Mouse (Mus musculus) liver, postnatal 0 days (tissue): ENCODE results near the gene Eral1. TPM values are rescaled to one million over a fixed set of nuclear protein-coding genes. Genes with fewer than 3 reads are reported as not detected.

Source experiments
- ATAC-seq: fragments of 200-750 bp; cut with Nextera tagmentation; 2 replicates; pipeline ENCODE4 v1.8.0; 2017; ENCODE audit warnings: mild to moderate bottlenecking, moderate library complexity
- DNase-seq: peaks from one replicate; pipeline ENCODE4 v3.0.0-alpha.2; 2016
- H3K27ac ChIP-seq: fragments of 300-500 bp; sonication (generic); 2 replicates; pipeline ENCODE4 v1.5.1; 2014; ENCODE audit warnings: antibody characterized with exemption, moderate library complexity, mild to moderate bottlenecking, low read depth
- H3K27me3 ChIP-seq: fragments of 300-500 bp; sonication (generic); 2 replicates; pipeline ENCODE4 v1.6.1; 2014; ENCODE audit warnings: low read length, control low read depth, mixed read lengths; ENCODE audit not compliant: insufficient read depth
- H3K36me3 ChIP-seq: fragments of 300-500 bp; sonication (generic); replicated peaks from 2 replicates; pipeline ENCODE4 v1.6.1; 2014; ENCODE audit warnings: mild to moderate bottlenecking, control low read depth, low read length, moderate library complexity, mixed read lengths; ENCODE audit not compliant: insufficient read depth
- H3K4me1 ChIP-seq: fragments of 300-500 bp; sonication (generic); 2 replicates; pipeline ENCODE4 v1.6.1; 2014; ENCODE audit warnings: antibody characterized with exemption, mild to moderate bottlenecking, control low read depth; ENCODE audit not compliant: insufficient read depth
- H3K4me2 ChIP-seq: fragments of 300-500 bp; sonication (generic); 2 replicates; pipeline ENCODE4 v1.6.1; 2014; ENCODE audit warnings: low read depth, mild to moderate bottlenecking, low read length, moderate library complexity, mixed read lengths
- H3K4me3 ChIP-seq: fragments of 300-500 bp; sonication (generic); 2 replicates; pipeline ENCODE4 v1.5.1; 2014; ENCODE audit warnings: low read depth, low read length
- H3K9ac ChIP-seq: fragments of 300-500 bp; sonication (generic); replicated peaks from 2 replicates; pipeline ENCODE4 v1.6.1; 2014; ENCODE audit warnings: mild to moderate bottlenecking, moderate library complexity
- H3K9me3 ChIP-seq: fragments of 300-500 bp; sonication (generic); 2 replicates; pipeline ENCODE4 v1.6.1; 2016; ENCODE audit warnings: mild to moderate bottlenecking, control low read depth, low read length, mixed read lengths
- CTCF ChIP-seq: sonication (generic); IDR thresholded peaks from 2 replicates; pipeline ENCODE4 v1.5.1; 2016; ENCODE audit warnings: antibody characterized with exemption, low read depth
- EP300 ChIP-seq: IDR thresholded peaks from 2 replicates; pipeline ENCODE4 v1.6.1; 2016; ENCODE audit warnings: antibody characterized with exemption, low read depth, mild to moderate bottlenecking
- WGBS: fragments of 180-500 bp; shearing (Covaris S2); extraction: QIAGEN DNeasy Blood & Tissue Kit; methylation state at CpG from one replicate; pipeline ENCODE4 v1.1.7; 2014; ENCODE audit not compliant: insufficient replicate concordance; 5-methylcytosine and 5-hydroxymethylcytosine counted together
- polyA plus RNA-seq: library from polyadenylated mRNA; unstranded; fragments of >200 nt; fragmentation: Nextera tagmentation; extraction: Ambion mirVana; gene quantifications from 2 replicates; pipeline ENCODE4 v1.2.1, GENCODE M21; 2015

The Eral1 gene
- polyA plus RNA-seq, 1 experiment from 2014 or later = 10.6 TPM

- Histone ChIP-seq H3K27me3 (no peaks in the 10 kb centered on the region), H3K36me3 (no peaks in the 10 kb centered on the region), H3K27ac (no peak overlapping the region), H3K4me3 (no peak overlapping the region), H3K4me2 (no peak overlapping the region), H3K9me3 (no peaks in the 10 kb centered on the region), H3K9ac (no peak overlapping the region), H3K4me1 (peaks cover 63% of the 10 kb centered on the region)
- 68% methylated on average over 5 of the region's 5 CpGs for WGBS
- TF ChIP-seq EP300 = no peak
- TF ChIP-seq CTCF = no peak
- ATAC-seq (peak; percentile 68; the same call in 1 of the 2 replicates), DNase-seq (no peak)
Measured at GRCm38 (mm10) chr11:78121176-78121575, 41.0 kb upstream of the Eral1 start.

GRCm38 (mm10) chr11:78119898-78120297, 39.7 kb upstream of the Eral1 start:
- TF ChIP-seq CTCF (no peak), EP300 (no peak)
- no peak for DNase-seq
- H3K9ac ChIP-seq = no peak overlapping the region
- H3K27ac ChIP-seq = 0 out of 2 replicates have a peak overlapping the region, but pooled peaks have one; percentile 44
- H3K4me1 ChIP-seq = peaks cover 68% of the 10 kb centered on the region
- no peaks in the 10 kb centered on the region for H3K36me3 ChIP-seq
- WGBS = 34% methylated on average over 8 of the region's 8 CpGs
- no peak for ATAC-seq
- H3K4me3 ChIP-seq = no peak overlapping the region
- peak overlapping the region; percentile 42; the same call in 1 of the 2 replicates for H3K4me2 ChIP-seq
- no peaks in the 10 kb centered on the region for H3K9me3 ChIP-seq
- H3K27me3 ChIP-seq = no peaks in the 10 kb centered on the region

GRCm38 (mm10) chr11:78118467-78118866, 38.3 kb upstream of the Eral1 start:
- TF ChIP-seq EP300 = no peak
- Histone ChIP-seq H3K27me3 (no peaks in the 10 kb centered on the region), H3K4me2 (no peak overlapping the region), H3K9me3 (no peaks in the 10 kb centered on the region), H3K27ac (0 out of 2 replicates have a peak overlapping the region, but pooled peaks have one; percentile 11), H3K9ac (no peak overlapping the region), H3K36me3 (no peaks in the 10 kb centered on the region), H3K4me1 (peaks cover 65% of the 10 kb centered on the region), H3K4me3 (no peak overlapping the region)
- DNase-seq (no peak), ATAC-seq (no peak)

GRCm38 (mm10) chr11:78116146-78116410, 35.9 kb upstream of the Eral1 start:
- Histone ChIP-seq H3K4me3 (peak overlapping the region; percentile 71), H3K4me2 (peak overlapping the region; percentile 77), H3K9ac (peak overlapping the region; percentile 71), H3K27me3 (no peaks in the 10 kb centered on the region), H3K9me3 (no peaks in the 10 kb centered on the region), H3K36me3 (no peaks in the 10 kb centered on the region), H3K27ac (peak overlapping the region; percentile 74), H3K4me1 (peaks cover 53% of the 10 kb centered on the region)
- 7% methylated on average over 5 of the region's 5 CpGs for WGBS
- ATAC-seq (no peak), DNase-seq (no peak)
- no peak for TF ChIP-seq EP300
- no peak for TF ChIP-seq CTCF

GRCm38 (mm10) chr11:78115367-78116145, 35.4 kb upstream of the Eral1 start:
- Histone ChIP-seq H3K9me3 (no peaks in the 10 kb centered on the region), H3K4me3 (peak overlapping the region; percentile 71), H3K4me1 (peaks cover 51% of the 10 kb centered on the region), H3K36me3 (no peaks in the 10 kb centered on the region), H3K27ac (peak overlapping the region; percentile 74), H3K9ac (peak overlapping the region; percentile 71), H3K27me3 (no peaks in the 10 kb centered on the region), H3K4me2 (peak overlapping the region; percentile 77)
- ATAC-seq (peak; percentile 99), DNase-seq (peak; percentile 93)
- no peak for TF ChIP-seq CTCF
- TF ChIP-seq EP300 = no peak
- WGBS = under 1% methylated on average over 29 of the region's 37 CpGs

GRCm38 (mm10) chr11:78114676-78115366, 34.6 kb upstream of the Eral1 start:
- H3K27me3 ChIP-seq = no peaks in the 10 kb centered on the region
- H3K9ac ChIP-seq = peak overlapping the region; percentile 71
- H3K4me2 ChIP-seq = peak overlapping the region; percentile 77
- DNase-seq (no peak), ATAC-seq (no peak)
- no peaks in the 10 kb centered on the region for H3K36me3 ChIP-seq
- 11% methylated on average over 19 of the region's 19 CpGs for WGBS
- H3K27ac ChIP-seq = peak overlapping the region; percentile 74
- no peaks in the 10 kb centered on the region for H3K9me3 ChIP-seq
- peaks cover 47% of the 10 kb centered on the region for H3K4me1 ChIP-seq
- H3K4me3 ChIP-seq = peak overlapping the region; percentile 71
- no peak for TF ChIP-seq EP300
- no peak for TF ChIP-seq CTCF
